Mouse (Mus musculus) neural tube, embryonic 13.5 days (tissue): ENCODE data around the gene Ap3m1. TPM values are rescaled to one million over a fixed set of nuclear protein-coding genes. Genes with fewer than 3 reads are reported as not detected.

ENCODE experiments used
- ATAC-seq: fragments of 200-750 bp; cut with Nextera tagmentation; 2 replicates; pipeline ENCODE4 v1.8.0; 2017; ENCODE audit warnings: low read depth, mild to moderate bottlenecking, moderate TSS enrichment, moderate library complexity
- H3K27ac ChIP-seq: fragments of 300-500 bp; sonication (generic); replicated peaks from 2 replicates; pipeline ENCODE4 v1.5.1; 2015; ENCODE audit warnings: moderate library complexity, mild to moderate bottlenecking, inconsistent platforms
- H3K27me3 ChIP-seq: fragments of 300-500 bp; sonication (generic); 2 replicates; pipeline ENCODE4 v1.6.1; 2015; ENCODE audit warnings: mild to moderate bottlenecking, inconsistent platforms
- H3K36me3 ChIP-seq: fragments of 300-500 bp; sonication (generic); 2 replicates; pipeline ENCODE4 v1.6.1; 2015; ENCODE audit warnings: mild to moderate bottlenecking, inconsistent platforms
- H3K4me1 ChIP-seq: fragments of 300-500 bp; sonication (generic); replicated peaks from 2 replicates; pipeline ENCODE4 v1.6.1; 2015; ENCODE audit warnings: inconsistent platforms
- H3K4me2 ChIP-seq: fragments of 300-500 bp; sonication (generic); 2 replicates; pipeline ENCODE4 v1.6.1; 2015; ENCODE audit warnings: inconsistent platforms, mild to moderate bottlenecking, moderate library complexity
- H3K4me3 ChIP-seq: fragments of 300-500 bp; sonication (generic); 2 replicates; pipeline ENCODE4 v1.5.1; 2015; ENCODE audit warnings: mild to moderate bottlenecking, inconsistent platforms
- H3K9ac ChIP-seq: fragments of 300-500 bp; sonication (generic); 2 replicates; pipeline ENCODE4 v1.6.1; 2015; ENCODE audit warnings: moderate library complexity, mild to moderate bottlenecking, inconsistent platforms
- H3K9me3 ChIP-seq: fragments of 300-500 bp; sonication (generic); 2 replicates; pipeline ENCODE4 v1.6.1; 2016; ENCODE audit warnings: inconsistent platforms
- WGBS: fragments of 180-500 bp; shearing (Covaris S2); methylation state at CpG from one replicate; pipeline ENCODE4 v1.1.7; 2015; 5-methylcytosine and 5-hydroxymethylcytosine counted together
- polyA plus RNA-seq: library from polyadenylated mRNA; unstranded; fragments of >200 nt; fragmentation: Nextera tagmentation; extraction: Ambion mirVana; gene quantifications from 2 replicates; pipeline ENCODE4 v1.2.1, GENCODE M21; 2015

The Ap3m1 gene
- polyA plus RNA-seq, 1 experiment from 2014 or later = 92.6 TPM

- Histone ChIP-seq H3K4me1 (peaks cover 20% of the 10 kb centered on the region), H3K4me3 (no peak overlapping the region), H3K4me2 (no peak overlapping the region), H3K9ac (no peak overlapping the region), H3K27me3 (no peaks in the 10 kb centered on the region), H3K36me3 (no peaks in the 10 kb centered on the region), H3K9me3 (no peaks in the 10 kb centered on the region), H3K27ac (no peak overlapping the region)
- no peak for ATAC-seq
- 27% methylated on average over 2 of the region's 2 CpGs for WGBS
Observed at GRCm38 (mm10) chr14:21086106-21086505, 33.8 kb upstream of the Ap3m1 start.

GRCm38 (mm10) chr14:21085666-21086065 is 33.4 kb upstream of the Ap3m1 start:
- H3K4me1 ChIP-seq = peaks cover 20% of the 10 kb centered on the region
- no peaks in the 10 kb centered on the region for H3K9me3 ChIP-seq
- H3K4me2 ChIP-seq = no peak overlapping the region
- WGBS = 88% methylated on average over 5 of the region's 5 CpGs
- no peaks in the 10 kb centered on the region for H3K27me3 ChIP-seq
- H3K4me3 ChIP-seq = no peak overlapping the region
- H3K9ac ChIP-seq = no peak overlapping the region
- no peak for ATAC-seq
- no peaks in the 10 kb centered on the region for H3K36me3 ChIP-seq
- no peak overlapping the region for H3K27ac ChIP-seq

- Histone ChIP-seq H3K4me1 (peaks cover 14% of the 10 kb centered on the region), H3K4me3 (no peak overlapping the region), H3K36me3 (no peaks in the 10 kb centered on the region), H3K27me3 (no peaks in the 10 kb centered on the region), H3K9ac (no peak overlapping the region), H3K27ac (no peak overlapping the region), H3K4me2 (no peak overlapping the region), H3K9me3 (no peaks in the 10 kb centered on the region)
- no peak for ATAC-seq
- WGBS = 73% methylated on average over 1 of the region's 1 CpGs
Observed at GRCm38 (mm10) chr14:21082823-21083222, 30.5 kb upstream of the Ap3m1 start.

- Histone ChIP-seq H3K4me3 (no peak overlapping the region), H3K4me2 (no peak overlapping the region), H3K36me3 (no peaks in the 10 kb centered on the region), H3K9me3 (no peaks in the 10 kb centered on the region), H3K4me1 (peaks cover 8% of the 10 kb centered on the region), H3K9ac (no peak overlapping the region), H3K27me3 (no peaks in the 10 kb centered on the region), H3K27ac (no peak overlapping the region)
- ATAC-seq = no peak
Observed at GRCm38 (mm10) chr14:21078511-21078910, 26.2 kb upstream of the Ap3m1 start.

GRCm38 (mm10) chr14:21077939-21078338 is 25.6 kb upstream of the Ap3m1 start:
- Histone ChIP-seq H3K36me3 (no peaks in the 10 kb centered on the region), H3K27ac (no peak overlapping the region), H3K4me3 (no peak overlapping the region), H3K4me1 (peaks cover 8% of the 10 kb centered on the region), H3K4me2 (no peak overlapping the region), H3K9ac (no peak overlapping the region), H3K9me3 (no peaks in the 10 kb centered on the region), H3K27me3 (no peaks in the 10 kb centered on the region)
- WGBS = 83% methylated on average over 4 of the region's 4 CpGs
- no peak for ATAC-seq

- peaks cover 8% of the 10 kb centered on the region for H3K4me1 ChIP-seq
- no peaks in the 10 kb centered on the region for H3K27me3 ChIP-seq
- ATAC-seq = peak; percentile 47
- no peaks in the 10 kb centered on the region for H3K36me3 ChIP-seq
- H3K4me3 ChIP-seq = peak overlapping the region; percentile 59
- WGBS = 45% methylated on average over 7 of the region's 7 CpGs
- no peaks in the 10 kb centered on the region for H3K9me3 ChIP-seq
- 0 out of 2 replicates have a peak overlapping the region, but pooled peaks have one; percentile 72 for H3K27ac ChIP-seq
- peak overlapping the region; percentile 77 for H3K4me2 ChIP-seq
- H3K9ac ChIP-seq = peak overlapping the region; percentile 74
Observed at GRCm38 (mm10) chr14:21076501-21077194, 24.3 kb upstream of the Ap3m1 start.

GRCm38 (mm10) chr14:21075751-21076500 is 23.6 kb upstream of the Ap3m1 start:
- H3K27ac ChIP-seq = peak overlapping the region; percentile 72
- peaks cover 8% of the 10 kb centered on the region for H3K4me1 ChIP-seq
- WGBS = under 1% methylated on average over 59 of the region's 59 CpGs
- H3K27me3 ChIP-seq = no peaks in the 10 kb centered on the region
- H3K9ac ChIP-seq = peak overlapping the region; percentile 74
- peak; percentile 99 for ATAC-seq
- H3K36me3 ChIP-seq = no peaks in the 10 kb centered on the region
- no peaks in the 10 kb centered on the region for H3K9me3 ChIP-seq
- H3K4me2 ChIP-seq = peak overlapping the region; percentile 77
- peak overlapping the region; percentile 59 for H3K4me3 ChIP-seq

- Histone ChIP-seq H3K9me3 (no peaks in the 10 kb centered on the region), H3K36me3 (no peaks in the 10 kb centered on the region), H3K9ac (no peak overlapping the region), H3K27me3 (no peaks in the 10 kb centered on the region), H3K27ac (no peak overlapping the region), H3K4me3 (peak overlapping the region; percentile 59; the same call in 1 of the 2 replicates), H3K4me1 (peaks cover 8% of the 10 kb centered on the region), H3K4me2 (peak overlapping the region; percentile 77)
- no peak for ATAC-seq
- 69% methylated on average over 11 of the region's 11 CpGs for WGBS
Observed at GRCm38 (mm10) chr14:21074398-21075320, 22.4 kb upstream of the Ap3m1 start.

GRCm38 (mm10) chr14:21073981-21074380 is 21.7 kb upstream of the Ap3m1 start:
- Histone ChIP-seq H3K4me3 (no peak overlapping the region), H3K9me3 (no peaks in the 10 kb centered on the region), H3K4me1 (peaks cover 8% of the 10 kb centered on the region), H3K9ac (no peak overlapping the region), H3K27me3 (no peaks in the 10 kb centered on the region), H3K36me3 (no peaks in the 10 kb centered on the region), H3K27ac (no peak overlapping the region), H3K4me2 (no peak overlapping the region)
- WGBS = 69% methylated on average over 3 of the region's 3 CpGs
- ATAC-seq = no peak

- WGBS = 94% methylated on average over 5 of the region's 5 CpGs
- Histone ChIP-seq H3K36me3 (no peaks in the 10 kb centered on the region), H3K9me3 (no peaks in the 10 kb centered on the region), H3K4me2 (no peak overlapping the region), H3K4me1 (no peaks in the 10 kb centered on the region), H3K27me3 (no peaks in the 10 kb centered on the region), H3K9ac (no peak overlapping the region), H3K27ac (no peak overlapping the region), H3K4me3 (no peak overlapping the region)
- ATAC-seq = no peak
Observed at GRCm38 (mm10) chr14:21069594-21069993, 17.3 kb upstream of the Ap3m1 start.

- no peaks in the 10 kb centered on the region for H3K9me3 ChIP-seq
- H3K27me3 ChIP-seq = no peaks in the 10 kb centered on the region
- 78% methylated on average over 8 of the region's 8 CpGs for WGBS
- ATAC-seq = no peak
- no peak overlapping the region for H3K9ac ChIP-seq
- no peak overlapping the region for H3K4me2 ChIP-seq
- H3K4me3 ChIP-seq = no peak overlapping the region
- H3K36me3 ChIP-seq = no peaks in the 10 kb centered on the region
- no peak overlapping the region for H3K27ac ChIP-seq
- H3K4me1 ChIP-seq = no peaks in the 10 kb centered on the region
Observed at GRCm38 (mm10) chr14:21065490-21066162, 13.3 kb upstream of the Ap3m1 start.
